Mouse (Mus musculus): ENCODE measurements around the gene Cdk14. TPM values are rescaled to one million over a fixed set of nuclear protein-coding genes. Genes with fewer than 3 reads are reported as not detected.

Cdk14 gene
- polyA plus RNA-seq, 1 experiment from 2014 or later, result 16.1 TPM

DNA sequence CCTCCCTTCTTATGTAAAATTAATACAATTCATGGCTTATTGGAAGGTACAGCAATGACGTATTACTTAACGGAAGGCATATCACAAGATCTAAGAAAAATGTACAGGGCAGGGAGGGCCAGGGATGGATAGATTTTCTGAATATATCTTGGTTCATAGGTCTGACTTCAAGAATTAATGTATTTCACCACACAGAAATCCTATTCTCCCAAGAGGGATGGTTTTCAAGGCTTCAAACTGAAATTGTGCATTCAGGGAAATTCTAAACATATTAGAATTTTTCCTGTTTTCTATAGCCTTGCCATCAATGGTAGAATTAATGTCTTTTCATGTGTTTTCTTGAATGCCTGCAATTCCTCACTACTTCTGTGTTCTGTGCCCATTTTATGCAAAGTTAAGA lies 593.2 kb downstream of the Cdk14 start:
- Histone ChIP-seq H3K36me3 (no peaks in the 10 kb centered on the region), H3K4me1 (peaks cover 15% of the 10 kb centered on the region), H3K27ac (no peak overlapping the region), H3K4me3 (no peak overlapping the region), H3K9me3 (replicated peaks) (no peaks in the 10 kb centered on the region), H3K27me3 (ENCODE audit: low read depth, poor library complexity, severe bottlenecking) (no peaks in the 10 kb centered on the region)
- DNase-seq (ENCODE audit: low spot score), result no peak
- 91% methylated on average over 2 of the region's 2 CpGs for WGBS

DNA sequence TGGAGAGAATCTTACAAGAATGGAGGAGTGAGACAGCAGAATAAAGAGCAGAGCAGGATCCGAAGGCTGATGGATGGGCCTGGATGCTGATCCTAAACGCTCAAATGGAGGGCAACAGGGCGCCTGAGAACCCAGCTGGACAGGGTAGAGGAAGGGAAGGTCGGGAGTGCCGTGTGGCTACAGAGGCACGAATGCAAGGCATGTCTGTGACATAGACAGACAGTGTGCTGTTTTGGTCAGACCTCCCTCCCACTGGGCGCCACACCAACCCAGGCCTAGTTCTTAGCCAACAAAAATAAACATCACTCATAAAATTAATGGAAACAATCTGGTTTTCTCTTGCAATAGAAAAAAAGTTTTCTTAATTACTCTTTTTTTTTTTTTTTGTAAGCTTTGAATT lies 594.2 kb downstream of the Cdk14 start:
- no peaks in the 10 kb centered on the region for H3K27me3 ChIP-seq (ENCODE audit: low read depth, poor library complexity, severe bottlenecking)
- WGBS, result 50% methylated on average over 7 of the region's 7 CpGs
- H3K9me3 ChIP-seq (replicated peaks), result no peaks in the 10 kb centered on the region
- H3K4me3 ChIP-seq, result no peak overlapping the region
- no peak for DNase-seq (ENCODE audit: low spot score)
- no peaks in the 10 kb centered on the region for H3K36me3 ChIP-seq
- H3K27ac ChIP-seq, result peak overlapping the region; percentile 66
- H3K4me1 ChIP-seq, result peaks cover 24% of the 10 kb centered on the region

DNA sequence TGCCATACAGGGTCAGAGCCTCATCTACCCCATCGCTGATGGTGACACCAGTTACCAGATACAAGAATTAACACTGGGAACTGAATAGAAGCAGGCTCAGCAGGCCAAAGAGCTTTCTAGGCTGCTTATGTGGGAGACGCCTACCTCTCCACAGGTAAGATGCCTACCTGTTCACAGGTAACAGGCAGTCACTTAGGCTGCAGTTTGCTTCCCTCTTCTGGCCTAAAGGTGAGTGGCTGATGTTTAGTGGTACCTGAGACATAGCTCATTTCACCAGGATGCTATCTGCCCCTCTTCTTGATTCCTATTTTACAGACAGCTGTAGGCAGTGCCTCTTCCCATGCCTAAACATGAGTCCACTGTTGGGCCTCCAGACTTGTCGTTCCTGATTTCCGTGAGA lies 595.0 kb downstream of the Cdk14 start:
- 93% methylated on average over 4 of the region's 4 CpGs for WGBS
- peaks cover 29% of the 10 kb centered on the region for H3K4me1 ChIP-seq
- H3K27ac ChIP-seq, result peak overlapping the region; percentile 66; the same call in 1 of the 2 replicates
- no peak overlapping the region for H3K4me3 ChIP-seq
- H3K27me3 ChIP-seq (ENCODE audit: low read depth, poor library complexity, severe bottlenecking), result no peaks in the 10 kb centered on the region
- no peaks in the 10 kb centered on the region for H3K9me3 ChIP-seq (replicated peaks)
- DNase-seq (ENCODE audit: low spot score), result no peak
- H3K36me3 ChIP-seq, result no peaks in the 10 kb centered on the region

DNA sequence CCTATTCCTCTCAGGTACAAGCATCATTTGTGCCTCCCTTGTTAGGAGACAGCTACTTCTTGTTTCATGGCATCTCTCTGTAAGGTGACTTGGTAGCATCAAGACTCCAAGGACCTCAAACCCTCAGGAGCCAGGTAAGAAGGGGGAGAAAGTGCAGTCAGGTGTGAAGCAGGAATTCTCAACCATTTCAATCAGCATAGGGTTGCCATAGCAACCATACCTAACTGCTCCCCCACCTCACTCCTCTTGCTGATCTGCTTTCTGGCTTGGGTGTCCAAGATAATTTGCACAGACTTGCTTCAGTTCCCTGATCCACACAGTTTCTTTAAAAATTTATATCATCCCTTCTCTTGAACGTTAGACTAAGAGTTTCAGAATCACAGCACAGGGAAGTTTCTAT lies 595.9 kb downstream of the Cdk14 start:
- Histone ChIP-seq H3K9me3 (replicated peaks) (no peaks in the 10 kb centered on the region), H3K4me1 (peaks cover 29% of the 10 kb centered on the region), H3K27ac (no peak overlapping the region), H3K36me3 (no peaks in the 10 kb centered on the region), H3K4me3 (no peak overlapping the region), H3K27me3 (ENCODE audit: low read depth, poor library complexity, severe bottlenecking) (no peaks in the 10 kb centered on the region)
- 84% methylated on average over 1 of the region's 1 CpGs for whole genome bisulfite sequencing
- DNase-seq (ENCODE audit: low spot score), result no peak

DNA sequence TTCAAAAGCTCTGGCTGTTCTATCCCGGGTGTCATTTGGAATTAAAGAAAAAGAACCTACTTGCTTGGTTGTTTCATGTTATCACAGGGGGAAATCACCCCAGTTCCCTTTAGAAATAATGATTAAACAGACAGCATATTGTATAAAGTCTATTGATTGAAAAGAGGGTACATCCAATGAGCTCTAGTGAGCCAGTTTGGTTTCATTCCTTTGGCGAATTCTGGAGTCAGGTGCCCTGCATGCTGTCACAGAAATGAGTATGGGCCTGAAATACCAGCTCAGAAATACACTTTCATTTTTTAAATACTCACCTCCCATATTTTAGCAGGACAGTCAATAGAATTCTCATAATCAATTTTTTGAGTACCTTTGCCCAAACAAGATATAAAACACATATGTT lies 598.1 kb downstream of the Cdk14 start:
- Histone ChIP-seq H3K27ac (peak overlapping the region; percentile 67), H3K4me3 (peak overlapping the region; percentile 20; the same call in 1 of the 2 replicates), H3K4me1 (peaks cover 34% of the 10 kb centered on the region), H3K36me3 (no peaks in the 10 kb centered on the region), H3K9me3 (replicated peaks) (no peaks in the 10 kb centered on the region), H3K27me3 (ENCODE audit: low read depth, poor library complexity, severe bottlenecking) (no peaks in the 10 kb centered on the region)
- DNase-seq (ENCODE audit: low spot score), result no peak
- 63% methylated on average over 2 of the region's 2 CpGs for WGBS

DNA sequence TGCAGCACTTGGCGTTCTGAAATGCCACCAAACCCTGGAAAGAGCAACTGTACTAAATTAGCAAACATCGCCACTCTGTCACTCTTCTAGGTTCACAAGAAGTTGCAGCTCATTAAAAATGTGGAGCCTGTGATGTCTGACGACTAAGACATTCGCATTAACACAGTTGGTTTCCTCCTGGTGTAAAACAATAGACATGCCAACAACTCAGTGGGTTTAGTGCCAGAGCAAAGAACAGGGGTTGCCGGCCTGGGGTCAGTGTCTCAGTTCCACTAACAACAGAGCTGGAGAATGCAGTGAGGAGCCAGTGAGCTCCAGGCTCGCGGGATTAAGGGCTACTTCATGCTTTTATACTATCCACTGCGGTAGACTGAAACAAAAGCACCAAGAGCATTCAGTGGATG lies 598.7 kb downstream of the Cdk14 start:
- no peaks in the 10 kb centered on the region for H3K36me3 ChIP-seq
- DNase-seq (ENCODE audit: low spot score), result peak; percentile 51
- no peaks in the 10 kb centered on the region for H3K27me3 ChIP-seq (ENCODE audit: low read depth, poor library complexity, severe bottlenecking)
- H3K4me1 ChIP-seq, result peaks cover 32% of the 10 kb centered on the region
- peak overlapping the region; percentile 67 for H3K27ac ChIP-seq
- WGBS, result 14% methylated on average over 8 of the region's 8 CpGs
- no peaks in the 10 kb centered on the region for H3K9me3 ChIP-seq (replicated peaks)
- H3K4me3 ChIP-seq, result peak overlapping the region; percentile 20; the same call in 1 of the 2 replicates

DNA sequence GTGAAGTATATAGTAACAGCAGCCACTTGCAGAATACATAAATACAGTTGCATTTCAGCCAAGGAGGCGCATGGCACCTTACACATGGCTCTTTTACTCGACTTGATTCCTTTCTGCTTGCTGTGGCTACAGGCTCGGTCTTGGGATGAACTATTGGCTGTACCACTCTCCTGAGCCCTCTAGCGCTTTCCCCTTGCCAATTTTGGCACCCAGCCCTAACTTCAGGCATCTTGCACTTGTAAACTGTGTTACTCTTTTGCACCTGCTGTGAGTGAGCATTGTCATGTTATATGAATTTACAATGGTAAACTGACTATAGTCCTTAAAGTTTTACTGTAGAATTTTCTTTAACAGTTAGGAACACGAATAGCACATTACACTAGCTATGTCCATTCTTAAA lies 603.1 kb downstream of the Cdk14 start:
- Histone ChIP-seq H3K27ac (no peak overlapping the region), H3K4me1 (peaks cover 28% of the 10 kb centered on the region), H3K4me3 (no peak overlapping the region), H3K36me3 (no peaks in the 10 kb centered on the region), H3K9me3 (replicated peaks) (no peaks in the 10 kb centered on the region), H3K27me3 (ENCODE audit: low read depth, poor library complexity, severe bottlenecking) (no peaks in the 10 kb centered on the region)
- no peak for DNase-seq (ENCODE audit: low spot score)
- 87% methylated on average over 5 of the region's 5 CpGs for WGBS

DNA sequence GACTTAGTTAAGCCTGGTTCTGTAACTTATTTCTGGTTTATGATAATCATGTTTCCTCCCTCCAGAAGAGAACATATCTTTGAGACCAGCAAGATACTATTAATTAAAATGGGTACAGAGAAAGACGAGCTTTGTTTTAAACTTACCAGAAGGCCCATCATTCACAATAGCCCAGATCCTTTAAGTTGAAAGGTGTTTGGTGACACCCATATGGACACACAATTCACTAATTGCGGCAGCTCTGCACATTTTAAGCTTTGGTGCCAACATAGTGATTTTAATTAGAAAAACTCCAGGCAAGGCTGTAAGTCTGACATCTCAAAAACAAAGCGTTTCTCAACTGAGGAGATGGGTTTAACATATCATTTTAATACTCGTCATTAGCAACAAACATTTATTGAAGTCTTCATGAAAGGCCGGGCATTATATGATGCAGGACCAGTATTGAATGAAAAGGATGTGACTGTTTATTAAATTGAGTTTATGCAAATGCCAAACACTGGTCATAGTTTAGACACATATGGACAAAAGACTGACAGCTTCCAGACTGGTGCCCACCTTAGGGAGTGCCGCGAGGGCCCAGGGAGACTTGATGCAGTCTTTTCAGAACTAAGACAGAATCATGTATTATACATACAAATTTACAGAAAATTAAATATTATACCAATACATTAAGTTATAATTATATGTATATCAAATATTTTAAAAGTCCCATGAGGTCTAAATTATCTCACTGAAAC lies 605.5 kb downstream of the Cdk14 start:
- no peak for DNase-seq (ENCODE audit: low spot score)
- H3K9me3 ChIP-seq (replicated peaks), result no peaks in the 10 kb centered on the region
- no peak overlapping the region for H3K27ac ChIP-seq
- no peaks in the 10 kb centered on the region for H3K36me3 ChIP-seq
- no peaks in the 10 kb centered on the region for H3K27me3 ChIP-seq (ENCODE audit: low read depth, poor library complexity, severe bottlenecking)
- H3K4me1 ChIP-seq, result peaks cover 14% of the 10 kb centered on the region
- WGBS, result 85% methylated on average over 7 of the region's 7 CpGs
- no peak overlapping the region for H3K4me3 ChIP-seq

DNA sequence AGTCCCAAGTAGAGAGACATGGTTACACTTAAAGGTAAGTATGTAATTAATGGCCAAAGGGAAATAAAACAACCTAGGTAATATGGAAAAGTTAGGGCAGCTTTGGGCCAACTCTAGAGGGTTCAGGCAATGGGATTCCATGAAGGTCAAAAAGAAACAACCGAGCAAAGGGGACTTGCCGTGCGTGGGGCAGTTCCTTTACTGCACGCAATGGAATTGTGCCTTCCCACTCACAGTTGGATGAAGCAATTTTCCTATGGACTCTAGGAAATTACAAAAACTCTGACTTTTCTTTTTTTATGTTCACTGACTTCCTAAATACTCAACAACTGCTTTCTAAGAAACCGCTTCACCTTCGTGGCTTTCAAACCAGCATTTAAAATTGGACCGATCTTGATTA lies 606.8 kb downstream of the Cdk14 start:
- Histone ChIP-seq H3K9me3 (replicated peaks) (no peaks in the 10 kb centered on the region), H3K36me3 (no peaks in the 10 kb centered on the region), H3K27me3 (ENCODE audit: low read depth, poor library complexity, severe bottlenecking) (no peaks in the 10 kb centered on the region), H3K4me3 (no peak overlapping the region), H3K4me1 (peaks cover 9% of the 10 kb centered on the region), H3K27ac (no peak overlapping the region)
- 95% methylated on average over 7 of the region's 7 CpGs for WGBS
- DNase-seq (ENCODE audit: low spot score), result no peak

DNA sequence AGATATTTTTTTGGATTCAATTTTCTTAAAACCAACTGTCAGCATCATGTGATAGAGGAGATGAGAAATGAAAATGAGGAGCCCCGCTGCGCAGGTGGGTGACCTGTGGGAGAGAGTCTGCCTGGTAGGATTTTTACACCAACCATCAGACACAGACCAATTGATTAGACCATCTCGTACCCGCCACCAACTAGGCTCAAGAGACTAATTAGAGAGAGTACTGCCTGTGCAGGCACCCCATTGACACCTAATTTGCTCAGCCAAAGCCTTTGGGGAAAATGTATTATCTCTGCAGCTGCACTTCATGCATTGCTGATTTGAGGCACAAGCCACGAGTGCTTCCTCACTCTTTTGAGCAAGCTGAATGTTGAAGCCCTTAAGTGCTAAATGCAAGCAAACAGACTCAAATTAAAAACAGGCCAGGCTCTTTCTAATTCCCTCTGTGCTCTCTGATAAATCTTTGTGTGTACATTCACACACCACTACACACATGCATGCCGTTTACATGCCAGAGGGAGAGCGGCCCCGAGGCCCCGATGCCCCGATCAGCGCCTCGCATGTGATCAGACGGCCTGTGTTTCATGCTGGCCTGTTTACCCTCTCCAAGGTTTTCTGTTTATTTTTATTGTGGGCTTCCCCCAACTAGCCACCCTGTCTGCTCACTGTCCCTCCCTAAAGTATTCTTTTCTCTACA lies 607.9 kb downstream of the Cdk14 start:
- Histone ChIP-seq H3K27ac (peak overlapping the region; percentile 67), H3K27me3 (ENCODE audit: low read depth, poor library complexity, severe bottlenecking) (no peaks in the 10 kb centered on the region), H3K36me3 (no peaks in the 10 kb centered on the region), H3K4me3 (no peak overlapping the region), H3K4me1 (peaks cover 9% of the 10 kb centered on the region), H3K9me3 (replicated peaks) (no peaks in the 10 kb centered on the region)
- DNase-seq (ENCODE audit: low spot score), result peak; percentile 31
- WGBS, result 56% methylated on average over 13 of the region's 13 CpGs

DNA sequence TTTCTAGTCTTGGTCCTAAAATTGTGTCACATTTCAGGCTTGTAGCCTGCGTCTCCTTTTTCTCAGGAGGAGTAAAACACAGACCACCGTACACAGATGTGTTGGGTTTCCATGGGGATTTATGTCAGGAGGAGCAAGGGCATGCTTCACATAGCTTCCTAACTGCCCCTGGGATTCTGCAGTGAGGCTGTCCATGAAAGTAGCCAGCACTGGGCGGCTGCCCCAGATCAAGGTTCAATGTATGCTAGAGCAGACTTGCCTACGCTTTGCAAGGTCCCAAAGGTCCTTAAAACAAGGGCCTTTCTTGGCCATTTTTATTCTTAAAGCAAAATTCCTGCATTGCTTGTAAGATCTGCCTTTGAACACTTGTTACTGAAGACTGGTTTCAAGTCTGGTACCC lies 614.9 kb downstream of the Cdk14 start:
- Histone ChIP-seq H3K4me1 (peaks cover 27% of the 10 kb centered on the region), H3K27ac (peak overlapping the region; percentile 70), H3K4me3 (no peak overlapping the region), H3K9me3 (replicated peaks) (no peaks in the 10 kb centered on the region), H3K36me3 (no peaks in the 10 kb centered on the region), H3K27me3 (ENCODE audit: low read depth, poor library complexity, severe bottlenecking) (no peaks in the 10 kb centered on the region)
- WGBS, result 45% methylated on average over 4 of the region's 4 CpGs
- DNase-seq (ENCODE audit: low spot score), result no peak

DNA sequence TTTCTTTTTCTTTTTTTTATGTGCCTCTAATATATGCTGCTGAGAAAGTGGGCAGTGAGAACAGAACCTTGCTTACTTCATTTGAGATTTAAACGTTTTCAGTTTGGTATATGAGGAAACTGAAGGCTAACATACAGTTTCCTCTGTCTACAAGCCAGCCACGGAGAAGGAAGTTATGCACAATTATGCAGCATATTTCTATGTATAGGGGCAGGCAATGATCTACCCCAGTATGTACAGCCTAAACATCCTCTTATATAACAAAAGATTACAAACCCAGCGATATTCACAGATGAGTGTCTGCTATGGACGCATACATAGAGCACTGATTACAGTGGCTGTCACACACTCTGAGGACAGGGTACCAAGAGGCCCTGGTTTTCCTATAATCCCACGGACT lies 616.4 kb downstream of the Cdk14 start:
- Histone ChIP-seq H3K36me3 (no peaks in the 10 kb centered on the region), H3K4me1 (peaks cover 27% of the 10 kb centered on the region), H3K4me3 (no peak overlapping the region), H3K27ac (0 out of 2 replicates have a peak overlapping the region, but pooled peaks have one; percentile 70), H3K9me3 (replicated peaks) (no peaks in the 10 kb centered on the region), H3K27me3 (ENCODE audit: low read depth, poor library complexity, severe bottlenecking) (no peaks in the 10 kb centered on the region)
- WGBS, result 82% methylated on average over 5 of the region's 5 CpGs
- DNase-seq (ENCODE audit: low spot score), result no peak

DNA sequence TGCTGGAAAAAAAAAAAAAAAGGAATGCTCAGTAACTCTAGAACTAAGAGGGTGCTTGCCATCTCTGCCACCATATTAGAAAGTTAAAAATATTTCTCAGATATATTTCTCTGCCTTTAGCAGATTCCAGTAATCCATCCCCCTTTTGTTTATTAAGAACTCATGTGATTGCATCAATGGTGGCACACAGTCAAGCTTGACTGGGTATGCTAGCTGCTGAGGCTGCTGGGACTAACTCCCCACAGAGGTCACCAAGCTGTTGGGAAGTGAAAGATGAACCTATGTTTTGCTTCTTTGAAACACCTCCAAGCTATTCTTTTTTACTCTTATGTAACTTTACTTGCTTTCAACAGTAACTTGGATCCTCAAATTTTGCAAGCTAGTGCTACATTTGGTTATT lies 618.1 kb downstream of the Cdk14 start:
- H3K36me3 ChIP-seq, result no peaks in the 10 kb centered on the region
- DNase-seq (ENCODE audit: low spot score), result no peak
- peaks cover 27% of the 10 kb centered on the region for H3K4me1 ChIP-seq
- no peak overlapping the region for H3K27ac ChIP-seq
- no peaks in the 10 kb centered on the region for H3K9me3 ChIP-seq (replicated peaks)
- H3K27me3 ChIP-seq (ENCODE audit: low read depth, poor library complexity, severe bottlenecking), result no peaks in the 10 kb centered on the region
- H3K4me3 ChIP-seq, result no peak overlapping the region
